Mouse (Mus musculus) gastrocnemius, adult 2 months (tissue): ENCODE results near the gene Slc5a2. TPM values are rescaled to one million over a fixed set of nuclear protein-coding genes. Genes with fewer than 3 reads are reported as not detected.

Experiments used
- DNase-seq: peaks from one replicate; pipeline ENCODE4 v3.0.0; 2022
- H3K27ac ChIP-seq: fragments of 200-600 bp; 2 replicates; pipeline ENCODE4 v1.8.1; 2022; ENCODE audit warnings: mild to moderate bottlenecking
- H3K4me3 ChIP-seq: fragments of 200-600 bp; 2 replicates; pipeline ENCODE4 v1.8.1; 2022; ENCODE audit warnings: mild to moderate bottlenecking, moderate library complexity
- CTCF ChIP-seq: fragments of 200-600 bp; IDR thresholded peaks from 2 replicates; pipeline ENCODE4 v1.8.1; 2022; ENCODE audit warnings: antibody characterized with exemption, mild to moderate bottlenecking, moderate library complexity
- intact Hi-C: fragments of 180-260 bp; cut with DNase I; formaldehyde crosslinking; loops from one replicate; pipeline ENCODE4 v1.15.1; 2025
- microRNA-seq: library from miRNA; unstranded; fragments of <30 nt; microRNA quantifications from one replicate; pipeline ENCODE4 v1.2.0, GENCODE M21; 2021
- total RNA-seq, 2 experiments: library from RNA; stranded (reverse); gene quantifications; 2 replicates each; pipeline ENCODE4 v1.2.3; 2021

The Slc5a2 gene
- total RNA-seq, 2 experiments from 2014 or later, result not detected

- Histone ChIP-seq H3K4me3 (no peak overlapping the region), H3K27ac (no peak overlapping the region)
- intact Hi-C loops, result no loop called here
- no peak for TF ChIP-seq CTCF
- no peak for DNase-seq
These were observed 45.8 kb downstream of the Slc5a2 start for GRCm38 (mm10) chr7:128311263-128311662.

- Histone ChIP-seq H3K4me3 (no peak overlapping the region), H3K27ac (no peak overlapping the region)
- intact Hi-C loops, result no loop called here
- no peak for DNase-seq
- TF ChIP-seq CTCF, result no peak
These were observed 46.4 kb downstream of the Slc5a2 start for GRCm38 (mm10) chr7:128311811-128312210.

GRCm38 (mm10) chr7:128312375-128313059 lies 47.1 kb downstream of the Slc5a2 start:
- DNase-seq, result no peak
- H3K27ac ChIP-seq, result no peak overlapping the region
- intact Hi-C loops, result no loop called here
- no peak for TF ChIP-seq CTCF
- no peak overlapping the region for H3K4me3 ChIP-seq

GRCm38 (mm10) chr7:128313601-128314000 lies 48.1 kb downstream of the Slc5a2 start:
- no peak for DNase-seq
- Histone ChIP-seq H3K27ac (no peak overlapping the region), H3K4me3 (no peak overlapping the region)
- intact Hi-C loops, result no loop called here
- TF ChIP-seq CTCF, result no peak

- Histone ChIP-seq H3K4me3 (no peak overlapping the region), H3K27ac (no peak overlapping the region)
- TF ChIP-seq CTCF, result no peak
- intact Hi-C loops, result no loop called here
- no peak for DNase-seq
These were observed 49.0 kb downstream of the Slc5a2 start for GRCm38 (mm10) chr7:128314491-128314890.

- intact Hi-C loops, result no loop called here
- TF ChIP-seq CTCF, result no peak
- DNase-seq, result no peak
- Histone ChIP-seq H3K4me3 (no peak overlapping the region), H3K27ac (no peak overlapping the region)
These were observed 51.6 kb downstream of the Slc5a2 start for GRCm38 (mm10) chr7:128317011-128317410.

- no peak for TF ChIP-seq CTCF
- H3K4me3 ChIP-seq, result no peak overlapping the region
- no peak for DNase-seq
- no peak overlapping the region for H3K27ac ChIP-seq
- intact Hi-C loops, result no loop called here
These were observed 53.7 kb downstream of the Slc5a2 start for GRCm38 (mm10) chr7:128319140-128319539.

- Histone ChIP-seq H3K27ac (peak overlapping the region; percentile 38; the same call in 1 of the 2 replicates), H3K4me3 (no peak overlapping the region)
- TF ChIP-seq CTCF, result no peak
- DNase-seq, result no peak
- intact Hi-C loops, result no loop called here
These were observed 54.9 kb downstream of the Slc5a2 start for GRCm38 (mm10) chr7:128320219-128320816.

GRCm38 (mm10) chr7:128321260-128321659 lies 55.8 kb downstream of the Slc5a2 start:
- TF ChIP-seq CTCF, result no peak
- intact Hi-C loops, result no loop called here
- H3K4me3 ChIP-seq, result no peak overlapping the region
- H3K27ac ChIP-seq, result no peak overlapping the region
- DNase-seq, result no peak

Small RNA genes within 50 kb of the gene (microRNA-seq; reads per million reads assigned to microRNA genes)
- 2.2 reads per million for gene Mir3103

Other genes with a start within 250 kb of the Slc5a2 start
- gene Itgam, start 203.0 kb upstream of the Slc5a2 start, total RNA-seq, result 1 to 10 TPM; 1.0 to 1.9 TPM
- not detected for gene Gm49368, start 203.0 kb upstream of the Slc5a2 start, total RNA-seq
- gene Itgax, start 136.1 kb upstream of the Slc5a2 start, total RNA-seq, result under 1 TPM in 1 of 2 experiments, not detected in 1; 0.26 TPM
- not detected for gene Itgad, start 111.3 kb upstream of the Slc5a2 start, total RNA-seq
- 1,000 to 10,000 TPM; 1,384 to 2,252 TPM for gene Cox6a2, start 59.3 kb upstream of the Slc5a2 start, total RNA-seq
- 1 to 10 TPM; 7.2 to 8.0 TPM for gene Armc5, start 28.3 kb upstream of the Slc5a2 start, total RNA-seq
- 1 to 10 TPM; 1.9 to 2.1 TPM for gene 9130023H24Rik, start 27.6 kb upstream of the Slc5a2 start, total RNA-seq
- 1 to 10 TPM; 5.2 to 7.6 TPM for gene Tgfb1i1, start 18.8 kb upstream of the Slc5a2 start, total RNA-seq
- gene BC017158, start 32.5 kb downstream of the Slc5a2 start, total RNA-seq, result 1 to 10 TPM; 2.3 to 3.7 TPM
- 1 to 10 TPM; 2.0 to 4.8 TPM for gene Rgs10, start 153.1 kb downstream of the Slc5a2 start, total RNA-seq
- gene Tial1, start 196.1 kb downstream of the Slc5a2 start, total RNA-seq, result 10 to 100 TPM; 46.9 to 50.7 TPM